Mouse (Mus musculus): ENCODE data around the gene Atp9a. TPM values are rescaled to one million over a fixed set of nuclear protein-coding genes. Genes with fewer than 3 reads are reported as not detected.

The Atp9a gene
- polyA plus RNA-seq, 1 experiment from 2014 or later = 19.5 TPM

- no peak for ATAC-seq
- no peak for TF ChIP-seq CTCF (IDR thresholded peaks at IDR 0.05)
- no peak overlapping the region for H3K4me2 ChIP-seq (replicated peaks; ENCODE audit: low read depth, low read length)
- no peak overlapping the region for H3K4me3 ChIP-seq (ENCODE audit: low read depth, low read length)
- no peak for DNase-seq (ENCODE audit: low spot score)
- H3K9me3 ChIP-seq (ENCODE audit: low read length) = no peaks in the 10 kb centered on the region
- H3K36me3 ChIP-seq (ENCODE audit: insufficient read depth, low read length) = no peaks in the 10 kb centered on the region
- H3K4me1 ChIP-seq (ENCODE audit: insufficient read depth, low read depth, low read length) = no peaks in the 10 kb centered on the region
- no peak overlapping the region for H3K27ac ChIP-seq (ENCODE audit: low read length)
- no peaks in the 10 kb centered on the region for H3K27me3 ChIP-seq (replicated peaks; ENCODE audit: insufficient read depth, low read length)
- WGBS = 62% methylated on average over 3 of the region's 3 CpGs
- no peak overlapping the region for H3K9ac ChIP-seq (replicated peaks; ENCODE audit: low read depth)
Measured at GRCm38 (mm10) chr2:168776238-168776637, 34.0 kb upstream of the Atp9a start.

DNA sequence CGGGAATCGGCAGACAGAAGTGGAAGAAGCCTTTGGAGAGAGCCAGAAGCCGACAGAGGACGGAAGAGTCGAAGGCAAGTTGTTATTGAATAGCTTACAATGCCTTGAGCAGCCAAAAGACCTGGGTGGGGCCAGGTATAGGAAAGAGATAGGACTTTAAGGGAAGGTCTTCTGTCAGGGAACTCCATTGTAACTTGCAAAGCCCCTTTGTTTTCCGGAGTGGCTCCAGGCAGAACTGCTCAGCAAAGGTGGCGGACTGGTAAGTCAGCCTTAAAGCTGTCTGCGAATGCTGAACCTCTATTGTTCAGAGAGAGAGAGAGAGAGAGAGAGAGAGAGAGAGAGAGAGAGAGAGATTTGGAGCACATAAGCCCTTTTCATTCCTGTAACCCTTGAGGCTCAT lies 27.1 kb upstream of the Atp9a start:
- no peak overlapping the region for H3K9ac ChIP-seq (replicated peaks; ENCODE audit: low read depth)
- TF ChIP-seq CTCF (IDR thresholded peaks at IDR 0.05) = no peak
- H3K9me3 ChIP-seq (ENCODE audit: low read length) = no peaks in the 10 kb centered on the region
- no peaks in the 10 kb centered on the region for H3K36me3 ChIP-seq (ENCODE audit: insufficient read depth, low read length)
- no peak overlapping the region for H3K27ac ChIP-seq (ENCODE audit: low read length)
- peaks cover 50% of the 10 kb centered on the region for H3K27me3 ChIP-seq (replicated peaks; ENCODE audit: insufficient read depth, low read length)
- DNase-seq (ENCODE audit: low spot score) (no peak), ATAC-seq (no peak)
- H3K4me2 ChIP-seq (replicated peaks; ENCODE audit: low read depth, low read length) = no peak overlapping the region
- peaks cover 6% of the 10 kb centered on the region for H3K4me1 ChIP-seq (ENCODE audit: insufficient read depth, low read depth, low read length)
- 47% methylated on average over 8 of the region's 8 CpGs for WGBS
- H3K4me3 ChIP-seq (ENCODE audit: low read depth, low read length) = no peak overlapping the region

DNA sequence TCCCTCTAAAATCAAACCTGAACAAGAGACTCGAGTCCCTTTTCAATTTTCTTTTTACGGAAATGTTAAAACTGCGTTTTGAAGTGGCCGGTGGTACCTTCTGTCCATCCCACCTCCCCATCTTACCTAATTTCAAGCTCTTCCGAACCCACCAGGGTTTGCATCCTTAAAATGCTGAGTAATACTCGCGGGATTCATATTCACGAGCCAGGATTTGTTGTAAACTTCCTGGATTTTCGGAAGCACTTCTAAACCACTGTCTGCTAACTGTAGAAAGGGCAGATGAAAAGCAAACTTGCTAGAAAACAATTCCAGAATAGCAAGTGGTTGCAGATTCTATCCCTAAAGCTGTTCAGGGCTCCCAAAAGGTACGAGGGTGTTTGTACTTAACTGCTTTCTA lies 25.4 kb upstream of the Atp9a start, which contains the start of gene Sall4:
Gene Sall4, minus strand, starts transcription at position 362 of the 400 bp plus-strand sequence.
- Histone ChIP-seq H3K27me3 (replicated peaks; ENCODE audit: insufficient read depth, low read length) (peaks cover 52% of the 10 kb centered on the region), H3K9me3 (ENCODE audit: low read length) (no peaks in the 10 kb centered on the region), H3K9ac (replicated peaks; ENCODE audit: low read depth) (no peak within 1 kb of the TSS), H3K36me3 (ENCODE audit: insufficient read depth, low read length) (no peaks in the 10 kb centered on the region), H3K4me3 (ENCODE audit: low read depth, low read length) (peak within 1 kb of the TSS; percentile 19; the same call in 1 of the 2 replicates), H3K27ac (ENCODE audit: low read length) (no peak within 1 kb of the TSS), H3K4me2 (replicated peaks; ENCODE audit: low read depth, low read length) (peak within 1 kb of the TSS; percentile 59), H3K4me1 (ENCODE audit: insufficient read depth, low read depth, low read length) (peaks cover 6% of the 10 kb centered on the region)
- DNase-seq (ENCODE audit: low spot score) (no peak), ATAC-seq (no peak)
- 8% methylated on average over 10 of the region's 10 CpGs for WGBS
- no peak for TF ChIP-seq EP300 (IDR thresholded peaks at IDR 0.05)
- no peak for TF ChIP-seq CTCF (IDR thresholded peaks at IDR 0.05)

DNA sequence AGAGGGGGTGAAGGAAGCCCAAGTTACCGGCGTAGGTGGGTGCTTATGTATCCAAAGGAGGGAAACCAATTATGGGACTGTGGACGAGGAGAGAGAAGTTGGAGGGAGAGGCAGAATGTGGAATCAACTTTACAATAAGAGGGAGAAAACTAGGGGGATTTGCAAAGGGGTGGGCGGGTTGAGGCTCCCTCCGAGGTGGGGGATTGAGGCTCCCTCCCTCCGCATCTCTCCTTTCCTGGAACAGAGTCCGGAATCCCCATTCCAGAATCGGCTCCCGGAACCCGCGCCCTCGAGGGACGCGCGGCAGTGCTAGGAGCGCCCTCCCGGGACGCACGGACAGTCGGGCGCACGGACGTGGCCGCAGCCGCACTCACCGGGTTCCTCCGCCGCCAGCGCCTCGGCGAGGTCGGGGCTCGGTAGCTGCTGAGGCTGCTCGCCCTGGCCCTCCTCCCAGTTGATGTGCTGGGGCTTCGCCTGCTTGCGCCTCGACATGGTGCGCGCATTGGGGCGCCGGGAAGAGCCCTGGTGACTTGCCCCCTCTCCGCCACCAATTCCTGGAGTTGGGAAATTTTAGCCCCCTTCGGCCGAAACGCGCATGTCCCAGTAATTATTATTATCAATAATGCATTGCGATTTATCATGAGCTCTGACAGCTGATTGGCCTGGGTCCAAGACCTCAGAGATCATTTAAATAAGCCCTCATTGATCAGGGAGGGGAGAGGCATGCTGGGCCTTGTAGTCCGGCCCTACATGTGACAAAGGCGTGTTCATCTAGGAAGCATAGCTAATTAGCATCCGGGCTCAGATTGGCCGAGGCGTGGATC lies 24.5 kb upstream of the Atp9a start:
- DNase-seq (ENCODE audit: low spot score) (peak; percentile 24), ATAC-seq (no peak)
- no peaks in the 10 kb centered on the region for H3K36me3 ChIP-seq (ENCODE audit: insufficient read depth, low read length)
- peaks cover 6% of the 10 kb centered on the region for H3K4me1 ChIP-seq (ENCODE audit: insufficient read depth, low read depth, low read length)
- no peak overlapping the region for H3K9ac ChIP-seq (replicated peaks; ENCODE audit: low read depth)
- no peaks in the 10 kb centered on the region for H3K9me3 ChIP-seq (ENCODE audit: low read length)
- peak overlapping the region; percentile 59 for H3K4me2 ChIP-seq (replicated peaks; ENCODE audit: low read depth, low read length)
- TF ChIP-seq EP300 (IDR thresholded peaks at IDR 0.05) = no peak
- no peak for TF ChIP-seq CTCF (IDR thresholded peaks at IDR 0.05)
- WGBS = 1% methylated on average over 51 of the region's 52 CpGs
- H3K4me3 ChIP-seq (ENCODE audit: low read depth, low read length) = peak overlapping the region; percentile 31; the same call in 1 of the 2 replicates
- peaks cover 52% of the 10 kb centered on the region for H3K27me3 ChIP-seq (replicated peaks; ENCODE audit: insufficient read depth, low read length)
- H3K27ac ChIP-seq (ENCODE audit: low read length) = no peak overlapping the region

GRCm38 (mm10) chr2:168765696-168766537 lies 23.7 kb upstream of the Atp9a start:
- H3K9ac ChIP-seq (replicated peaks; ENCODE audit: low read depth) = no peak overlapping the region
- H3K36me3 ChIP-seq (ENCODE audit: insufficient read depth, low read length) = no peaks in the 10 kb centered on the region
- peak overlapping the region; percentile 31; the same call in 1 of the 2 replicates for H3K4me3 ChIP-seq (ENCODE audit: low read depth, low read length)
- TF ChIP-seq CTCF (IDR thresholded peaks at IDR 0.05) (no peak), EP300 (IDR thresholded peaks at IDR 0.05) (no peak)
- ATAC-seq (no peak; the same call in 1 of the 2 replicates), DNase-seq (ENCODE audit: low spot score) (no peak)
- H3K9me3 ChIP-seq (ENCODE audit: low read length) = no peaks in the 10 kb centered on the region
- WGBS = under 1% methylated on average over 63 of the region's 65 CpGs
- peak overlapping the region; percentile 59 for H3K4me2 ChIP-seq (replicated peaks; ENCODE audit: low read depth, low read length)
- H3K27ac ChIP-seq (ENCODE audit: low read length) = no peak overlapping the region
- H3K4me1 ChIP-seq (ENCODE audit: insufficient read depth, low read depth, low read length) = peaks cover 6% of the 10 kb centered on the region
- H3K27me3 ChIP-seq (replicated peaks; ENCODE audit: insufficient read depth, low read length) = peaks cover 52% of the 10 kb centered on the region

- H3K9me3 ChIP-seq (ENCODE audit: low read length) = no peaks in the 10 kb centered on the region
- H3K4me1 ChIP-seq (ENCODE audit: insufficient read depth, low read depth, low read length) = peaks cover 6% of the 10 kb centered on the region
- no peak overlapping the region for H3K9ac ChIP-seq (replicated peaks; ENCODE audit: low read depth)
- H3K4me2 ChIP-seq (replicated peaks; ENCODE audit: low read depth, low read length) = peak overlapping the region; percentile 59; the same call in 1 of the 2 replicates
- H3K27me3 ChIP-seq (replicated peaks; ENCODE audit: insufficient read depth, low read length) = peaks cover 52% of the 10 kb centered on the region
- H3K36me3 ChIP-seq (ENCODE audit: insufficient read depth, low read length) = no peaks in the 10 kb centered on the region
- H3K27ac ChIP-seq (ENCODE audit: low read length) = no peak overlapping the region
- no peak for ATAC-seq
- H3K4me3 ChIP-seq (ENCODE audit: low read depth, low read length) = peak overlapping the region; percentile 31; the same call in 1 of the 2 replicates
- DNase-seq (ENCODE audit: low spot score) = peak; percentile 18
- TF ChIP-seq CTCF (IDR thresholded peaks at IDR 0.05) (peak; percentile 63), EP300 (IDR thresholded peaks at IDR 0.05) (no peak)
- WGBS = 2% methylated on average over 32 of the region's 32 CpGs
Measured at GRCm38 (mm10) chr2:168765065-168765681, 23.0 kb upstream of the Atp9a start.
